Mouse (Mus musculus): ENCODE data around the gene Nedd4.
A peak's percentile ranks its signal among the peaks of the same experiment; 100 is the strongest.

Nedd4 gene

GRCm38 (mm10) chr9:72681652-72682228, 19.6 kb downstream of the Nedd4 start:
- no peak for DNase-seq (ENCODE audit: low read depth)

GRCm38 (mm10) chr9:72683268-72683667, 21.1 kb downstream of the Nedd4 start:
- DNase-seq (ENCODE audit: low read depth), result no peak

- DNase-seq (ENCODE audit: low read depth), result no peak
These were observed 23.1 kb downstream of the Nedd4 start for GRCm38 (mm10) chr9:72685231-72685630.

- peak; percentile 21 for DNase-seq (ENCODE audit: low read depth)
These were observed 24.4 kb downstream of the Nedd4 start for GRCm38 (mm10) chr9:72686506-72686905.

- DNase-seq (ENCODE audit: low read depth), result no peak
These were observed 27.4 kb downstream of the Nedd4 start for GRCm38 (mm10) chr9:72689522-72689921.

- no peak for DNase-seq (ENCODE audit: low read depth)
These were observed 28.7 kb downstream of the Nedd4 start for GRCm38 (mm10) chr9:72690811-72691210.

GRCm38 (mm10) chr9:72691942-72692341, 29.8 kb downstream of the Nedd4 start:
- DNase-seq (ENCODE audit: low read depth), result no peak

GRCm38 (mm10) chr9:72693081-72693696, 31.0 kb downstream of the Nedd4 start:
- DNase-seq (ENCODE audit: low read depth), result peak; percentile 66

GRCm38 (mm10) chr9:72693861-72694260, 31.7 kb downstream of the Nedd4 start:
- no peak for DNase-seq (ENCODE audit: low read depth)

- DNase-seq (ENCODE audit: low read depth), result no peak
These were observed 34.4 kb downstream of the Nedd4 start for GRCm38 (mm10) chr9:72696508-72696907.

GRCm38 (mm10) chr9:72697779-72698178, 35.6 kb downstream of the Nedd4 start:
- no peak for DNase-seq (ENCODE audit: low read depth)

GRCm38 (mm10) chr9:72699702-72700101, 37.6 kb downstream of the Nedd4 start:
- DNase-seq (ENCODE audit: low read depth), result no peak

GRCm38 (mm10) chr9:72701441-72701840, 39.3 kb downstream of the Nedd4 start:
- no peak for DNase-seq (ENCODE audit: low read depth)

GRCm38 (mm10) chr9:72702075-72702474, 39.9 kb downstream of the Nedd4 start:
- peak; percentile 96 for DNase-seq (ENCODE audit: low read depth)

- DNase-seq (ENCODE audit: low read depth), result no peak
These were observed 41.0 kb downstream of the Nedd4 start for GRCm38 (mm10) chr9:72703142-72703541.

- peak; percentile 31 for DNase-seq (ENCODE audit: low read depth)
These were observed 41.6 kb downstream of the Nedd4 start for GRCm38 (mm10) chr9:72703754-72704153.

- no peak for DNase-seq (ENCODE audit: low read depth)
These were observed 43.1 kb downstream of the Nedd4 start for GRCm38 (mm10) chr9:72705270-72705669.

GRCm38 (mm10) chr9:72707999-72708398, 45.9 kb downstream of the Nedd4 start:
- DNase-seq (ENCODE audit: low read depth), result no peak

- DNase-seq (ENCODE audit: low read depth), result no peak
These were observed 46.5 kb downstream of the Nedd4 start for GRCm38 (mm10) chr9:72708690-72709089.

- no peak for DNase-seq (ENCODE audit: low read depth)
These were observed 47.9 kb downstream of the Nedd4 start for GRCm38 (mm10) chr9:72710060-72710459.

GRCm38 (mm10) chr9:72714945-72715344, 52.8 kb downstream of the Nedd4 start:
- DNase-seq (ENCODE audit: low read depth), result peak; percentile 61

- no peak for DNase-seq (ENCODE audit: low read depth)
These were observed 54.1 kb downstream of the Nedd4 start for GRCm38 (mm10) chr9:72716200-72716599.

GRCm38 (mm10) chr9:72719143-72719542, 57.0 kb downstream of the Nedd4 start:
- no peak for DNase-seq (ENCODE audit: low read depth)

- DNase-seq (ENCODE audit: low read depth), result no peak
These were observed 59.1 kb downstream of the Nedd4 start for GRCm38 (mm10) chr9:72721221-72721620.

Measured in NIH3T3 (cell line).